Mouse (Mus musculus): ENCODE data around the gene Ttc21a. TPM values are rescaled to one million over a fixed set of nuclear protein-coding genes. Genes with fewer than 3 reads are reported as not detected.

The Ttc21a gene
- total RNA-seq (2014; fragmentation: Nextera tagmentation) (2.4 and 2.8 TPM in 2 replicates), total RNA-seq (2017) (3.3 and 3.6 TPM in 2 replicates)

DNA sequence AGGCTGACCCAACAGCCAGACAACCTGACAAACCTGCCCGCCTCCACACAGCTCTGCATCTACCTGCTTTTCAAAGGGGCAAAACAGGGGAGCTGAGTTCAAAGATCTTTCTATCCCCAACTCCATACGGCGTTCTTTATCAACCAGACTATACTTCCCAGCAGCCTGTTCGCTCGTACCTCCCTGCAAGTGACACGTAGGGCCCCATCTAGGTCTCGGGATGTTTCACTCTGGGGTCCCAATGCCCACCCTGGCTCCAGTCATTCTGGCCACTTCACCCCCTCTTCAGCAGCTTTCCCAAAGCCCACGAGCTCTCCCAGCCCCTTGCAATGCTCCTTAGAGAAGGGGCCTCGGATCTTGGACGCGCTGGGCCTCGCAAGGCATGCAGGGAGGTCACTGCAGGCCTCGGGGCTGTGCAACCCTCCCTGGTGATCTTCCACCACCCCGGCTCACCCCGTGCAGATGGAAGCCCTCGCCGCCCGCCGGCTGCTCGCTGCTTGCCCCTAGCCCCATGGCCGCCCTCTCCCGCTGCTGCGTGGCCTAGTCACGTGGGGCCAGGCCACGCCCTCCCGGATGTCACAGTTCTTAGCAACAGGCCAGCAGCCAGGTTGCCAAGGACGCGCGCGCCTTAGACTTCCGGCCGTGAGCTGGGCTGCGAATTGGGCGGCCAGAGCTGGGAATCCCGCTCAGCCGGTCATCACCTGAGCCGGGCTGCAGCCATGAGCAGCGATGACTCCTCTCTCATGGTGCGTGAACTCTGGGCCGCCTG lies at the start of gene Ttc21a, which contains the start of gene Gorasp1:
TSS of gene Ttc21a (plus strand) at position 602 of the 769 bp plus-strand sequence.
TSS of gene Gorasp1 (minus strand) at position 561 of the 769 bp plus-strand sequence.
- ATAC-seq (replicated peaks; ENCODE audit: poor library complexity, severe bottlenecking), result peak; percentile 87

DNA sequence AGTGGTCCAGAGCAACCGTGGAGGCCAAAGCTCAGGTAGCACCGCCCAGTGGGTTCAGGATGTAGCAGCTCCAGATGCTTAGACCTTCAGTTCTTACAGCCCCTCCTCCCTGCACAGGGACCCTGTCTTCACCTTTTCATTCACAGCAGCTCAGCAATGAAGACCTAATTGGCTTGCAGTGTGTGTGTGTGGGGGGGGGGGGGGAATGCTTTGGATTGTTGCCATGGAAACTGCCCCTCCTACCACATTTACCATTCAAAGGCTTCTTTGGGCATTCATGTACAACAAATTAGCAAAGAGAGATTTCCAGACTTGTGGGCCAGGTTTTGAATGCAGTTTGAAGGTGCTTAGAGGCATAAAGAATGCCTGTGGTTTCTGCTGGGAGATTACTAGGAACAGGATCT lies 48.6 kb upstream of the Ttc21a start:
- no peak for ATAC-seq (replicated peaks; ENCODE audit: poor library complexity, severe bottlenecking)

DNA sequence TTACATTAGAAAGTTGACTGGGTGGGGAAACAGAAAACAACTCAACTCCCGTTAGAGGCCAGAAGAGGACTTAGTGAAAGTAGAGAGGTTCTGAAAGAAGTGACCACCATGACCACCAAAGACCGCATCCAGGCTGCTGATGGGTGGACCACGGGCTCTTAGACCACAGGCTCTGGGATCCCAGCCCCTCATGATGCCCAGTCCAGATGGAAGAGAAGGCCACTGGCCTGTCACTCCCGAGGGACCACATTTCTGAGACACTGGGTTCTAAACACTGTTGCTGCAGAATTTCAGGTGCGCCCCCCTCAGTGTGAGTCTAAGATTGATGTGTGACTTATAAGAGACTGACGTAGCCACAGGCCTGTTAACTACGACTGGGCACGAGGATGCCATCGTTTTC lies 48.0 kb upstream of the Ttc21a start:
- ATAC-seq (replicated peaks; ENCODE audit: poor library complexity, severe bottlenecking), result no peak

GRCm38 (mm10) chr9:119890692-119891091 lies 46.7 kb upstream of the Ttc21a start:
- no peak for ATAC-seq (replicated peaks; ENCODE audit: poor library complexity, severe bottlenecking)

- no peak for ATAC-seq (replicated peaks; ENCODE audit: poor library complexity, severe bottlenecking)
Observed at GRCm38 (mm10) chr9:119893881-119894280, 43.5 kb upstream of the Ttc21a start.

- ATAC-seq (replicated peaks; ENCODE audit: poor library complexity, severe bottlenecking), result peak; percentile 94
Observed at GRCm38 (mm10) chr9:119894339-119895009, 42.9 kb upstream of the Ttc21a start, which contains the start of gene Wdr48. Gene Wdr48 (plus strand): TSS chr9:119894878.

DNA sequence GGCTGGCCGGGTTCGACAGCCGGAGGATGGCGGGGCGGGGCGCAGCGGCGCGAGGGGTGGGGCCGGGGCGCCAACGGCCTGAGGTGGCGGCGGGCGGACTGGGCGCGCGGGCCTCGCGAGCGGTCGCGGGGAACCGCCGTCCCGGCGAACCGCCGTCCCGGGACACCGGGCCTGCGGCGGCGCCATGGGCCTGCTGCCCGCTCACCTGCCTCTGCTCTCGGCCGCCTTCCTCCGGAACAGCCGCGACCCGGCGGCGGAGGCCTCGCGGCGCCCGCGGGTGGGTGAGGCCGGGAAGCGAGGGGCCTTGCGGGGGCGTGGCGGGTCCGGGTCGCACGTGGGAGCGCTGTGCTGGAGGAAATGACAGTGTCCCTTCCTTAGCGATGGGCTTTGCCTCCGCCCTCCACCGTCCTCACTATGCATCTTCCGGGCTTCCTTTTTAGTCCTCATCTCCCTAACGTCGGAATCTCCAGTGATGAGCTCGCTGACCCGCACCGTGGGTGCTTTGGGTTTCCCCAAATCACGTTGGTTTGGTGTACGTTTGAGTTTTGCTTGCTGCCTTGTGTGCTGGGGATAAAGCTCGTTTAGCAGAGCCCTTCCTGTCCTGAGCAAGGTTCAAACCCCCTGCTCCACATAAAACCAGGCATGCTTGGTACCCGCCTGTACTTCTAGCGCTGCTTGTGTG lies 42.2 kb upstream of the Ttc21a start:
- peak; percentile 72 for ATAC-seq (replicated peaks; ENCODE audit: poor library complexity, severe bottlenecking)

DNA sequence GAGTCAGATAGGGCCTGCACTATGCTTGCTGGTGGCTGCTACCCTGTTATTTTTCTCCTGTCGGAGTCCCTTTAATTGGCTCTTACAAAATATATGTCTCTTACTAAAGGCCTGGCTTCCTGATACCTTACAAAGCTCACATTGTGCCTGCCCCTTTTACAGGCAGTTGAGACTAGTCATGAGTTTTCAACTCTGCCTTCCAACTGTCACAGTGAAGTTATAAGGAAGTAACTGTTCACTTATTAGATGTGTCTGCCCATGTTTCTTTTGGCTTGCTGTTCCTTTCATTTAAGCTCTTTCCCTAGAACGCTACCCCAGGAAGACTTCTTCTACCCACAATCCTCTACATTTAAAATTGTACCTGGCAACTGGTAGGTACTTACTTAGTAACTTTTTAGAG lies 38.0 kb upstream of the Ttc21a start:
- peak; percentile 42 for ATAC-seq (replicated peaks; ENCODE audit: poor library complexity, severe bottlenecking)

DNA sequence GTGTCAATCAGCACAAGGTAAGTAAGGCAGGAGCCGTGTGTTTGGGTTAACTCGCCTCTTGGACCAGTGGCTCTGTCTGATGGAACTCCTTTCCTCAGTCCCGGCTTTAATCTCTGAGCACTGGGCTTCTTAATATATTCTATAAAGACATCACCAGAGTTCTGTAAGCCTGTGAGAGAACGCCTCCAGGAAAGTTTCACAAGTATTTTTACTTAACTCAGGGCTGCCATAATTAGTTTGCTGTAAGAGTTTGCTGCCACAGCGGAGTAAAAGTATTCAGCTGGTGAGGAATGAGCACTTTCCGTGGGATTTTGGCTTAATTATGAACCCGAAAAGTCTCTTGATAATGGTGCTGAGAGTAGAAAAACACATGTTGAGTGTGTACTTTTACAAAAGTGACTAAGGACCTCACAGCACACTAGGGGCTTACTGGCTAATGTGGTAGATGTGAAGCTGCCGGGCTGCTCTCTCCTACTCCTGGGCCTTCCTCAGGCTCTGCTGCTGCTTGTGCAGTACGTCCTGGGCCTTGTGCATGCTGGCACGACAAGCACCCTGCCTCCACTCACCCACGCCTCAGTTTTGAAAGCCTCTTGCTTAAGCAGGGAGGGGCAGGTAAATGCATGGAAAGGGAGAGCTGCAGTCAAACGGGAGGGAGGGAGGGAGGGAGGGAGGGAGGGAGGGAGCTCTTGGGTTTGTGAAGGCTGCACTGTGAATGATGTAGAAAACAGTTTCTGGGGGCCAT lies 34.8 kb upstream of the Ttc21a start:
- no peak for ATAC-seq (replicated peaks; ENCODE audit: poor library complexity, severe bottlenecking)

GRCm38 (mm10) chr9:119908708-119909107 lies 28.7 kb upstream of the Ttc21a start:
- ATAC-seq (replicated peaks; ENCODE audit: poor library complexity, severe bottlenecking), result no peak

GRCm38 (mm10) chr9:119909931-119910330 lies 27.5 kb upstream of the Ttc21a start:
- no peak for ATAC-seq (replicated peaks; ENCODE audit: poor library complexity, severe bottlenecking)

GRCm38 (mm10) chr9:119913087-119913838 lies 24.1 kb upstream of the Ttc21a start:
- no peak for ATAC-seq (replicated peaks; ENCODE audit: poor library complexity, severe bottlenecking)

GRCm38 (mm10) chr9:119919858-119920257 lies 17.5 kb upstream of the Ttc21a start:
- no peak for ATAC-seq (replicated peaks; ENCODE audit: poor library complexity, severe bottlenecking)

- no peak; the same call in 1 of the 2 replicates for ATAC-seq (replicated peaks; ENCODE audit: poor library complexity, severe bottlenecking)
Observed at GRCm38 (mm10) chr9:119923462-119923861, 13.9 kb upstream of the Ttc21a start.

- peak; percentile 95 for ATAC-seq (replicated peaks; ENCODE audit: poor library complexity, severe bottlenecking)
Observed at GRCm38 (mm10) chr9:119925120-119925657, 12.2 kb upstream of the Ttc21a start.

GRCm38 (mm10) chr9:119925729-119926128 lies 11.7 kb upstream of the Ttc21a start:
- ATAC-seq (replicated peaks; ENCODE audit: poor library complexity, severe bottlenecking), result no peak

- ATAC-seq (replicated peaks; ENCODE audit: poor library complexity, severe bottlenecking), result no peak
Observed at GRCm38 (mm10) chr9:119926497-119926896, 10.9 kb upstream of the Ttc21a start.

GRCm38 (mm10) chr9:119932358-119932757 lies 5.0 kb upstream of the Ttc21a start:
- ATAC-seq (replicated peaks; ENCODE audit: poor library complexity, severe bottlenecking), result no peak

DNA sequence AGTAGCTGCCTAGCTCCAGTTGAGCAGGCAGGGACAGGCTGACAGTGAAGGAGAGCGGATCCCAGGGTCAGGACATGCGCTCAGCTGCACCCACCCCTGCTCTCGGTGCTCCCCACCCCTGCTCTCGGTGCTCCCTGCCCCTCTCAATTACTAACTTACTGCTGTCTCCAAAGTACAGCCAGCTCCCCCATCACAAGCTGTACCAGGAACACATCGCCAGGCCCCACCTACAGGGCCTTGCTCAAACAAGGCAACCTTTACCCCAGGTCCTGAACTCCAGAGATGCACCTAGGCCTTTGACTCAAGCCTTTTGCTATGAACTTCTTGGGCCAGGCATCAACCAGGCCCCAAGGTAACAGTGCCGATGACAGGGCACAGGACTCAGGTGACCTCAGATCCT lies 3.7 kb upstream of the Ttc21a start:
- no peak for ATAC-seq (replicated peaks; ENCODE audit: poor library complexity, severe bottlenecking)

Data from granulocyte monocyte progenitor cell, adult 5-6 weeks (primary cell).